Mouse (Mus musculus) bone marrow, adult 2 months (tissue): ENCODE data around the gene Tub.

Experiments
- CTCF ChIP-seq: fragments of 200-500 bp; IDR thresholded peaks from 2 replicates; pipeline ENCODE4 v1.5.1; 2011; ENCODE audit warnings: low read length, control low read depth; ENCODE audit not compliant: control insufficient read depth, insufficient read depth
- POLR2A ChIP-seq: fragments of 200-500 bp; IDR thresholded peaks from 2 replicates; pipeline ENCODE4 v1.6.1; 2011; ENCODE audit warnings: low read depth, mild to moderate bottlenecking, control low read depth, low read length, borderline replicate concordance; ENCODE audit not compliant: control insufficient read depth

GRCm38 (mm10) chr7:109050831-109051230 lies 100.7 kb downstream of the Tub start:
- TF ChIP-seq CTCF (no peak), POLR2A (no peak)
